Comparison of ENCODE assay signal across 10 mouse cellular contexts in the genomic region with DNA sequence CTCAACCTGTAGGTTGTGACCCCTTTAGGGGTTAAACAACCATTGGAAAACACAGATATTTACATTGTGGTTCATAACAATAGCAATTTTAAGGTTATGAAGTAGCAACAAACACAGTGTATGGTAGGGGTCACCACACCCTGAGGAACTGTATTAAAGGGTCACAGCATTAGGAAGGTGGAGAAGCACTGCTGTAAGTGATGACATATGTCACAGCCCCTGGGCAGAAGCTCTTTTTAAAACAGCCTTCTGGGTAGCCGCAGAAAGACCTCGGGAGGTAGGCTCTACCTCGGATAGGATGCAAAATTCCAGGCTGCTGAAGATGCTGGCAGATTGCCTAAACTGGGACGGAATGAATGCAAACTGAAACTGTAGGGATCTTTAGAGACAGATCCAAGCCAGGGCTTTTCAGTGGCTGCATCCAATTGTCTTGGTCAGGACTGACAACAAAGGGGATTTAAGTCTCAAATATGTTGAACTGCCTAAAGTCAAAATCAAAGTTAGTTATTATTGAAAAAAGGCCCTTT.
DNase-seq lines count a peak whose midpoint lies in the region; ATAC-seq and TF ChIP-seq lines count a peak whose summit lies in the region.
"Had no signal": no experiment of that assay in that cellular context is flagged by ENCODE, and none has a peak within 500 bp of the region (broad histone marks: within the 10 kb centered on the region; RNA-seq: fewer than 3 reads in every experiment).

No protein-coding gene starts in this region.

- H3K4me3 ChIP-seq in forebrain, embryonic 13.5 days: no peak overlapping the region
- H3K4me3 ChIP-seq in forebrain, embryonic 11.5 days (ENCODE audit: low read depth, low read length): no peak overlapping the region
- no peak overlapping the region for H3K4me3 ChIP-seq in liver, adult 2 months (ENCODE audit: insufficient read depth, low read depth, low read length)
- H3K4me3 ChIP-seq in liver, postnatal 0 days (ENCODE audit: low read depth, low read length): no peak overlapping the region
- H3K4me3 ChIP-seq in forebrain, embryonic 14.5 days (ENCODE audit: low read depth, low read length): no peak overlapping the region

- H3K4me1 ChIP-seq in forebrain, embryonic 13.5 days: peaks cover 12% of the 10 kb centered on the region
- 0 out of 2 replicates have a peak, but pooled peaks cover 2% of the 10 kb centered on the region for H3K4me1 ChIP-seq in forebrain, embryonic 11.5 days (replicated peaks; ENCODE audit: control insufficient read depth, insufficient read depth, low read length)
- 0 out of 2 replicates have a peak, but pooled peaks cover 5% of the 10 kb centered on the region for H3K4me1 ChIP-seq in liver, adult 2 months (ENCODE audit: control insufficient read depth, insufficient read depth, low read length)
- H3K4me1 ChIP-seq in liver, postnatal 0 days (ENCODE audit: insufficient read depth): 0 out of 2 replicates have a peak, but pooled peaks cover 3% of the 10 kb centered on the region
- peaks cover 7% of the 10 kb centered on the region for H3K4me1 ChIP-seq in forebrain, embryonic 14.5 days (ENCODE audit: control insufficient read depth, insufficient read depth, low read length)

- peaks cover 6% of the 10 kb centered on the region; the same call in 1 of the 2 replicates for H3K36me3 ChIP-seq in forebrain, embryonic 13.5 days (ENCODE audit: poor library complexity, severe bottlenecking)
- no peaks in the 10 kb centered on the region for H3K36me3 ChIP-seq in forebrain, embryonic 11.5 days (ENCODE audit: control insufficient read depth, insufficient read depth, low read length)
- no peaks in the 10 kb centered on the region for H3K36me3 ChIP-seq in liver, adult 2 months (ENCODE audit: control insufficient read depth, insufficient read depth, low read length)
- no peaks in the 10 kb centered on the region for H3K36me3 ChIP-seq in liver, postnatal 0 days (replicated peaks; ENCODE audit: insufficient read depth, low read length)
- H3K36me3 ChIP-seq in forebrain, embryonic 14.5 days (ENCODE audit: control insufficient read depth, insufficient read depth, low read length): no peaks in the 10 kb centered on the region

- DNase-seq in forebrain, embryonic 11.5 days (ENCODE audit: low spot score): no peak
- peak; percentile 31 for DNase-seq in liver, adult 2 months (ENCODE audit: extremely low read depth, low read depth, low spot score)
- no peak for DNase-seq in liver, postnatal 0 days
- DNase-seq in brain, embryonic 14.5 days (ENCODE audit: low read depth): peak; percentile 70
- peak; percentile 69 for DNase-seq in forebrain, embryonic 14.5 days (ENCODE audit: low spot score)
- no peak for DNase-seq in spleen, postnatal 36 days (ENCODE audit: low spot score in 2 of 2)
- DNase-seq: adrenal gland, adult 8-10 months; thymus, postnatal 14 days had no signal

- ATAC-seq in forebrain, embryonic 13.5 days: peak; percentile 53; the same call in 1 of the 2 replicates
- no peak for ATAC-seq in forebrain, embryonic 11.5 days (replicated peaks; ENCODE audit: low FRiP score)
- ATAC-seq in liver, postnatal 0 days: no peak
- ATAC-seq in forebrain, embryonic 14.5 days: peak; percentile 23; the same call in 1 of the 2 replicates
- ATAC-seq in inflammation-experienced regulatory T-cells, adult 6 months: no peak

- no peak overlapping the region for H3K9ac ChIP-seq in forebrain, embryonic 13.5 days
- H3K9ac ChIP-seq in forebrain, embryonic 11.5 days (ENCODE audit: low read length): no peak overlapping the region
- H3K9ac ChIP-seq in liver, adult 2 months (ENCODE audit: low read depth, low read length): no peak overlapping the region
- no peak overlapping the region for H3K9ac ChIP-seq in liver, postnatal 0 days (replicated peaks)
- H3K9ac ChIP-seq in forebrain, embryonic 14.5 days (ENCODE audit: low read length): no peak overlapping the region

- no peak for TF ChIP-seq EP300 in liver, postnatal 0 days (IDR thresholded peaks at IDR 0.05; ENCODE audit: low read depth)

- H3K9me3 ChIP-seq in forebrain, embryonic 13.5 days (replicated peaks): no peaks in the 10 kb centered on the region
- H3K9me3 ChIP-seq in forebrain, embryonic 11.5 days (ENCODE audit: control insufficient read depth, low read length): no peaks in the 10 kb centered on the region
- no peaks in the 10 kb centered on the region for H3K9me3 ChIP-seq in liver, postnatal 0 days (ENCODE audit: low read length)
- H3K9me3 ChIP-seq in forebrain, embryonic 14.5 days (replicated peaks; ENCODE audit: control insufficient read depth, low read length): no peaks in the 10 kb centered on the region

- H3K79me2 ChIP-seq in liver, adult 2 months (ENCODE audit: control insufficient read depth, insufficient read depth, low read length): no peaks in the 10 kb centered on the region; the same call in 1 of the 2 replicates

- no peaks in the 10 kb centered on the region for H3K27me3 ChIP-seq in forebrain, embryonic 13.5 days
- no peaks in the 10 kb centered on the region for H3K27me3 ChIP-seq in forebrain, embryonic 11.5 days (ENCODE audit: control insufficient read depth, insufficient read depth, low read length)
- H3K27me3 ChIP-seq in liver, adult 2 months (ENCODE audit: control insufficient read depth, insufficient read depth, low read length): no peaks in the 10 kb centered on the region
- no peaks in the 10 kb centered on the region for H3K27me3 ChIP-seq in liver, postnatal 0 days (ENCODE audit: insufficient read depth, low read length)
- H3K27me3 ChIP-seq in forebrain, embryonic 14.5 days (replicated peaks; ENCODE audit: control insufficient read depth, insufficient read depth, low read length): no peaks in the 10 kb centered on the region

- H3K27ac ChIP-seq in forebrain, embryonic 13.5 days: no peak overlapping the region
- H3K27ac ChIP-seq in forebrain, embryonic 11.5 days (ENCODE audit: low read depth, low read length): no peak overlapping the region
- no peak overlapping the region for H3K27ac ChIP-seq in liver, adult 2 months (replicated peaks; ENCODE audit: insufficient read depth, low read depth, low read length)
- H3K27ac ChIP-seq in liver, postnatal 0 days (ENCODE audit: low read depth): no peak overlapping the region
- H3K27ac ChIP-seq in forebrain, embryonic 14.5 days (ENCODE audit: low read depth, low read length): no peak overlapping the region

- no peak for TF ChIP-seq POLR2A in liver, adult 2 months (IDR thresholded peaks at IDR 0.05; ENCODE audit: extremely low read depth, insufficient read depth, low read length)
- TF ChIP-seq POLR2A in brain, embryonic 14.5 days (IDR thresholded peaks at IDR 0.05; ENCODE audit: borderline replicate concordance, extremely low read depth, insufficient read depth, insufficient read length, poor library complexity, severe bottlenecking): no peak

- H3K4me2 ChIP-seq in forebrain, embryonic 13.5 days: no peak overlapping the region
- no peak overlapping the region for H3K4me2 ChIP-seq in forebrain, embryonic 11.5 days (ENCODE audit: low read depth, low read length, severe bottlenecking)
- H3K4me2 ChIP-seq in liver, postnatal 0 days (ENCODE audit: low read depth, low read length): no peak overlapping the region
- no peak overlapping the region for H3K4me2 ChIP-seq in forebrain, embryonic 14.5 days (ENCODE audit: low read length)

- TF ChIP-seq CTCF in liver, adult 2 months (IDR thresholded peaks at IDR 0.05; ENCODE audit: low read depth, low read length): no peak
- TF ChIP-seq CTCF in liver, postnatal 0 days (IDR thresholded peaks at IDR 0.05; ENCODE audit: low read depth): no peak
- no peak for TF ChIP-seq CTCF in brain, embryonic 14.5 days (IDR thresholded peaks at IDR 0.05; ENCODE audit: borderline replicate concordance, extremely low read depth, insufficient read depth, insufficient read length)

- WGBS in forebrain, embryonic 13.5 days: 25% methylated on average over 4 of the region's 4 CpGs
- 65% methylated on average over 4 of the region's 4 CpGs for WGBS in forebrain, embryonic 11.5 days
- 40% methylated on average over 4 of the region's 4 CpGs for WGBS in liver, adult 2 months
- 55% methylated on average over 4 of the region's 4 CpGs for WGBS in liver, postnatal 0 days (ENCODE audit: insufficient replicate concordance)
- WGBS in forebrain, embryonic 14.5 days: 10% methylated on average over 4 of the region's 4 CpGs

Comparison
In these comparisons a context has a peak if more than half of its experiments do, and no peak if none do; other contexts are left out.
1. ATAC-seq: peak in forebrain, embryonic 13.5 days (single experiment) and forebrain, embryonic 14.5 days (single experiment); none in forebrain, embryonic 11.5 days (single experiment), liver, postnatal 0 days (single experiment) and inflammation-experienced regulatory T-cells, adult 6 months (single experiment).
2. DNase-seq: peak in liver, adult 2 months (single experiment), brain, embryonic 14.5 days (single experiment) and forebrain, embryonic 14.5 days (single experiment); none in forebrain, embryonic 11.5 days (single experiment), liver, postnatal 0 days (single experiment) and spleen, postnatal 36 days (0 of 2).